Mouse (Mus musculus): ENCODE data around the gene Tmem171. TPM values are rescaled to one million over a fixed set of nuclear protein-coding genes. Genes with fewer than 3 reads are reported as not detected.

Tmem171 gene
- polyA plus RNA-seq, 1 experiment from 2014 or later: not detected

DNA sequence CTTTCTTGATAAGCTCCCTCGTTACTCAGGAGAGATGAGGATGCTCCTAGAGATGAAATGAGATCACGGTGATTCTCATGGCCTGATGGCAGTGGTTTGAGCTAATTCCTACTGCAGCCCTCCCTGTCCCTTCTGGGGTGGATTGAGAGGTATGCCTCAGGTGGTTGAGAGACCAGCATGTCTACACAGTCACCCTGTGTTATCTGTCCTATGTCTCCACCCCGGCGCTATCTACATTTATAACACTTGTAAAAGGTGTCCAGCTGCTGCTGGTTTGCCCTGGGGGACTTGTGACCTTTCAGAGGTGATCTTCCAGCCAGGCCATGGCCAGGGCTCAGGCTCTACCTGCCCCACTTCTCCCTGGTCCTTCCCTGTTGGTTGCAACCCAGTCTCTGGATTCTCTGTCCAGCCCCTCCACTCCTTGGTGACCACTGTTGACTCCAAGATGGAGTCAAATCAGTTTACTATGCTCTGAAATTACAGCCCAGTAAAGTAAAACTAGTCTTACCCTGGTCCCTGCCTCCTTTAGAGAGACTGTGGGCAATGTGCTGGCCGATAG lies 5.4 kb upstream of the Tmem171 start:
- Histone ChIP-seq H3K4me3 (ENCODE audit: low read depth, low read length) (no peak overlapping the region), H3K4me1 (ENCODE audit: control insufficient read depth, insufficient read depth, low read length) (no peaks in the 10 kb centered on the region), H3K27ac (ENCODE audit: low read depth, low read length) (no peak overlapping the region), H3K36me3 (ENCODE audit: control insufficient read depth, insufficient read depth, low read length) (no peaks in the 10 kb centered on the region), H3K4me2 (ENCODE audit: low read depth, low read length) (no peak overlapping the region), H3K9me3 (ENCODE audit: control insufficient read depth, low read length) (no peaks in the 10 kb centered on the region), H3K9ac (replicated peaks; ENCODE audit: low read depth, low read length) (no peak overlapping the region), H3K27me3 (ENCODE audit: control insufficient read depth, insufficient read depth, low read length) (peaks cover 5% of the 10 kb centered on the region; the same call in 1 of the 2 replicates)
- no peak for ATAC-seq (ENCODE audit: low read depth)
- WGBS: 84% methylated on average over 5 of the region's 5 CpGs

DNA sequence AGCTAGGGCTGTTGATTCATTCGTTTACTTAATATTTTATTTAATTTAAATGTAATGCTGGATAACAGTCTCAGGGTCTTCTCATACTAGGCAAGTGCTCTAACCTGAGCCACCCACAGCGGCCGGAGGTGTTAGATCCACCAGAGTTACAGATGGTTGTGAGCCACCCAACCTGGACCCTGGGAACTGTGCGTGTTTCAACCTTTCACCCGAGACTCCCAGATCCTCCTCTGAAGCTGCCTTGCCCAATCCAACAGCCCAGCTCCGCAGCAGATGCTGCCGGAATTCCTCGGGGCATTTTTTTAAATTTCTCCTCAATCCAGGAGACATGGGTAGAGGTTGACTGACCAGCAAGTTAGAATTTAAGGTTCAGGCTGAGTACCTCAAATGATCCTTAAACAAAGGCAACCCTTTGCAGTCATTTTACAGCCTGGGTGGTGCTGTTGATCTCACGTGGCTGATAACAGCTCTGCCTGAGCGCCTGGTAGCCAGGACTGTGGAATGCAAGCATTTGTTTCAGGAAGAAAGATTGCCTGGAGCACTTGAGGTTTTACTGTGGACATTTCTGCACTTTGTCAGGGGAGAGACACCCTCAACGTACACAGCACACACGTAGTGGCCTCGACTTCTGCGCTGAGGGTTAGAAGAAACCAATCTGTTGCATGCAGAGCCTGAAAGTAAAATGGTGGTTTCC lies 4.6 kb upstream of the Tmem171 start:
- Histone ChIP-seq H3K27ac (ENCODE audit: low read depth, low read length) (no peak overlapping the region), H3K4me2 (ENCODE audit: low read depth, low read length) (no peak overlapping the region), H3K4me1 (ENCODE audit: control insufficient read depth, insufficient read depth, low read length) (no peaks in the 10 kb centered on the region), H3K36me3 (ENCODE audit: control insufficient read depth, insufficient read depth, low read length) (no peaks in the 10 kb centered on the region), H3K9me3 (ENCODE audit: control insufficient read depth, low read length) (no peaks in the 10 kb centered on the region), H3K4me3 (ENCODE audit: low read depth, low read length) (no peak overlapping the region), H3K9ac (replicated peaks; ENCODE audit: low read depth, low read length) (no peak overlapping the region), H3K27me3 (ENCODE audit: control insufficient read depth, insufficient read depth, low read length) (peaks cover 5% of the 10 kb centered on the region; the same call in 1 of the 2 replicates)
- ATAC-seq (ENCODE audit: low read depth): no peak
- WGBS: 60% methylated on average over 14 of the region's 14 CpGs

GRCm38 (mm10) chr13:98696716-98697115 lies 2.1 kb upstream of the Tmem171 start:
- H3K27ac ChIP-seq (ENCODE audit: low read depth, low read length): no peak overlapping the region
- no peak for ATAC-seq (ENCODE audit: low read depth)
- H3K27me3 ChIP-seq (ENCODE audit: control insufficient read depth, insufficient read depth, low read length): peaks cover 5% of the 10 kb centered on the region; the same call in 1 of the 2 replicates
- no peak overlapping the region for H3K4me2 ChIP-seq (ENCODE audit: low read depth, low read length)
- H3K4me1 ChIP-seq (ENCODE audit: control insufficient read depth, insufficient read depth, low read length): no peaks in the 10 kb centered on the region
- no peak overlapping the region for H3K4me3 ChIP-seq (ENCODE audit: low read depth, low read length)
- no peak overlapping the region for H3K9ac ChIP-seq (replicated peaks; ENCODE audit: low read depth, low read length)
- 95% methylated on average over 3 of the region's 3 CpGs for WGBS
- H3K9me3 ChIP-seq (ENCODE audit: control insufficient read depth, low read length): no peaks in the 10 kb centered on the region
- no peaks in the 10 kb centered on the region for H3K36me3 ChIP-seq (ENCODE audit: control insufficient read depth, insufficient read depth, low read length)

GRCm38 (mm10) chr13:98695546-98695945 lies 912 bp upstream of the Tmem171 start:
- Histone ChIP-seq H3K4me2 (ENCODE audit: low read depth, low read length) (no peak overlapping the region), H3K27me3 (ENCODE audit: control insufficient read depth, insufficient read depth, low read length) (peaks cover 5% of the 10 kb centered on the region; the same call in 1 of the 2 replicates), H3K4me1 (ENCODE audit: control insufficient read depth, insufficient read depth, low read length) (no peaks in the 10 kb centered on the region), H3K4me3 (ENCODE audit: low read depth, low read length) (no peak overlapping the region), H3K36me3 (ENCODE audit: control insufficient read depth, insufficient read depth, low read length) (no peaks in the 10 kb centered on the region), H3K9me3 (ENCODE audit: control insufficient read depth, low read length) (no peaks in the 10 kb centered on the region), H3K27ac (ENCODE audit: low read depth, low read length) (no peak overlapping the region), H3K9ac (replicated peaks; ENCODE audit: low read depth, low read length) (no peak overlapping the region)
- 40% methylated on average over 2 of the region's 2 CpGs for WGBS
- 0 out of 2 replicates have a peak, but pooled peaks have one; percentile 6 for ATAC-seq (ENCODE audit: low read depth)

DNA sequence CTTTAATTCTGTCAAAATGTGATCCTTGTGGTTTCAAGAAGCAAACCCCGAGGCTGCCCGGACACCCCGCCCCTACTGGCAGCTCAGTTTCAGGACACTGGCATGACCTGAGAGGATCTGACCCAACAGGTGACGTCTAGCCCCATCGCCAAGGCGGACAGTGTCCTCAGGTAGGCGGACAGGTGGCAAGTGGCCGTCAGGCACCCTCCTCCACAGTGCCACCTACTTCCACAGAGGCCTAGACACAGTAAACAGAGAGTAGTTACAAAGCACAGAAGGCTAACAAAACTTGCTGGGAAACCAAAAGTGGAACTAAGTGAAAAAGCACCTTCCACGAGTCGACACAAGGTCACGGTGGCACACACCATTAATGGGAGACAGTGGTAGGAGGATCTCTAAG lies 1.3 kb downstream of the Tmem171 start:
- no peak for ATAC-seq (ENCODE audit: low read depth)
- no peak overlapping the region for H3K4me2 ChIP-seq (ENCODE audit: low read depth, low read length)
- peaks cover 5% of the 10 kb centered on the region; the same call in 1 of the 2 replicates for H3K27me3 ChIP-seq (ENCODE audit: control insufficient read depth, insufficient read depth, low read length)
- H3K27ac ChIP-seq (ENCODE audit: low read depth, low read length): no peak overlapping the region
- WGBS: 91% methylated on average over 11 of the region's 11 CpGs
- no peaks in the 10 kb centered on the region for H3K4me1 ChIP-seq (ENCODE audit: control insufficient read depth, insufficient read depth, low read length)
- H3K4me3 ChIP-seq (ENCODE audit: low read depth, low read length): no peak overlapping the region
- H3K36me3 ChIP-seq (ENCODE audit: control insufficient read depth, insufficient read depth, low read length): no peaks in the 10 kb centered on the region
- H3K9ac ChIP-seq (replicated peaks; ENCODE audit: low read depth, low read length): no peak overlapping the region
- no peaks in the 10 kb centered on the region for H3K9me3 ChIP-seq (ENCODE audit: control insufficient read depth, low read length)

DNA sequence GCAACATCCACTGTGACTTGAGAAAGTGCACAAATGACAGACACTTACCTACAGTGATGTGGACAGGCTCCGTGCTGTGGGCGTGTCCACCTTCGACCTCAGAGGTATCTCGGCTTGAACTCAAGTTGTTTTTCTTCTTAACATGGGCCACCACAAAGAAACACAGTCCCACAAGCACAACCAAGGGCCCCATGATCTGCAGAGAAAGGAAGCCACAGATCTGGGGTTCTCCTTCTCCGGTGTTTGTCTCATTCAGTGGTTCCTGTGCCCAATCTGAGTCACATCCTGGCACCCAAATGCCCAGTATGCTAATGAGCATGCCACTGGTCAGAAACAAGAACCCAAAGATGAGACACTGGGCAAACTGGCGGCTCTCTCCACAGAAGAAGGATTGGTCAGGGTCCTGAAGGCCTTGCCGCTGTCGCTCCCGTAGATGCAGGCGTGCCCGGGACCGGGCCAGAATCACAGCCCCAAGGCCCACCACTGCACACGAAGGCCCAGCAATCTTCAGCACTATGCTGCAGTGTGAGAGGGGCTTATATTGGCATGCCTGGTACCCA lies 2.6 kb downstream of the Tmem171 start:
- H3K4me3 ChIP-seq (ENCODE audit: low read depth, low read length): no peak overlapping the region
- 95% methylated on average over 13 of the region's 13 CpGs for WGBS
- peaks cover 5% of the 10 kb centered on the region; the same call in 1 of the 2 replicates for H3K27me3 ChIP-seq (ENCODE audit: control insufficient read depth, insufficient read depth, low read length)
- H3K9ac ChIP-seq (replicated peaks; ENCODE audit: low read depth, low read length): no peak overlapping the region
- H3K4me1 ChIP-seq (ENCODE audit: control insufficient read depth, insufficient read depth, low read length): peaks cover 5% of the 10 kb centered on the region
- no peaks in the 10 kb centered on the region for H3K9me3 ChIP-seq (ENCODE audit: control insufficient read depth, low read length)
- H3K27ac ChIP-seq (ENCODE audit: low read depth, low read length): no peak overlapping the region
- H3K36me3 ChIP-seq (ENCODE audit: control insufficient read depth, insufficient read depth, low read length): no peaks in the 10 kb centered on the region
- no peak overlapping the region for H3K4me2 ChIP-seq (ENCODE audit: low read depth, low read length)
- no peak for ATAC-seq (ENCODE audit: low read depth)

- Histone ChIP-seq H3K9ac (replicated peaks; ENCODE audit: low read depth, low read length) (no peak overlapping the region), H3K9me3 (ENCODE audit: control insufficient read depth, low read length) (no peaks in the 10 kb centered on the region), H3K4me1 (ENCODE audit: control insufficient read depth, insufficient read depth, low read length) (peaks cover 5% of the 10 kb centered on the region), H3K36me3 (ENCODE audit: control insufficient read depth, insufficient read depth, low read length) (no peaks in the 10 kb centered on the region), H3K4me2 (ENCODE audit: low read depth, low read length) (no peak overlapping the region), H3K27ac (ENCODE audit: low read depth, low read length) (no peak overlapping the region), H3K27me3 (ENCODE audit: control insufficient read depth, insufficient read depth, low read length) (peaks cover 5% of the 10 kb centered on the region; the same call in 1 of the 2 replicates), H3K4me3 (ENCODE audit: low read depth, low read length) (no peak overlapping the region)
- WGBS: 85% methylated on average over 11 of the region's 11 CpGs
- ATAC-seq (ENCODE audit: low read depth): no peak
These were observed 3.7 kb downstream of the Tmem171 start for GRCm38 (mm10) chr13:98690886-98691285.

GRCm38 (mm10) chr13:98689605-98690290 lies 4.9 kb downstream of the Tmem171 start:
- Histone ChIP-seq H3K9me3 (ENCODE audit: control insufficient read depth, low read length) (no peaks in the 10 kb centered on the region), H3K27me3 (ENCODE audit: control insufficient read depth, insufficient read depth, low read length) (no peaks in the 10 kb centered on the region), H3K4me3 (ENCODE audit: low read depth, low read length) (no peak overlapping the region), H3K9ac (replicated peaks; ENCODE audit: low read depth, low read length) (no peak overlapping the region), H3K27ac (ENCODE audit: low read depth, low read length) (no peak overlapping the region), H3K4me2 (ENCODE audit: low read depth, low read length) (no peak overlapping the region), H3K36me3 (ENCODE audit: control insufficient read depth, insufficient read depth, low read length) (no peaks in the 10 kb centered on the region), H3K4me1 (ENCODE audit: control insufficient read depth, insufficient read depth, low read length) (peaks cover 5% of the 10 kb centered on the region)
- no peak for ATAC-seq (ENCODE audit: low read depth)
- WGBS: 74% methylated on average over 11 of the region's 11 CpGs

GRCm38 (mm10) chr13:98687931-98688330 lies 6.7 kb downstream of the Tmem171 start:
- Histone ChIP-seq H3K4me1 (ENCODE audit: control insufficient read depth, insufficient read depth, low read length) (peaks cover 5% of the 10 kb centered on the region), H3K4me2 (ENCODE audit: low read depth, low read length) (no peak overlapping the region), H3K4me3 (ENCODE audit: low read depth, low read length) (no peak overlapping the region), H3K27ac (ENCODE audit: low read depth, low read length) (no peak overlapping the region), H3K9ac (replicated peaks; ENCODE audit: low read depth, low read length) (no peak overlapping the region), H3K9me3 (ENCODE audit: control insufficient read depth, low read length) (no peaks in the 10 kb centered on the region), H3K36me3 (ENCODE audit: control insufficient read depth, insufficient read depth, low read length) (no peaks in the 10 kb centered on the region), H3K27me3 (ENCODE audit: control insufficient read depth, insufficient read depth, low read length) (no peaks in the 10 kb centered on the region)
- WGBS: 32% methylated on average over 9 of the region's 9 CpGs
- no peak for ATAC-seq (ENCODE audit: low read depth)
